Mouse (Mus musculus) forebrain, embryonic 13.5 days (tissue): Measurements from ENCODE around the gene Olfr1012. TPM values are rescaled to one million over a fixed set of nuclear protein-coding genes. Genes with fewer than 3 reads are reported as not detected.
"Not testable (repeated sequence)": the region's sequence is repeated elsewhere in the genome, so short reads cannot be mapped to it uniquely, and the experiment has no call there.

Source experiments
- ATAC-seq: fragments of 200-750 bp; cut with Nextera tagmentation; 2 replicates; pipeline ENCODE4 v1.8.0; 2017
- H3K27ac ChIP-seq: fragments of 300-500 bp; sonication (generic); 2 replicates; pipeline ENCODE4 v1.5.1; 2015; ENCODE audit warnings: inconsistent platforms, mild to moderate bottlenecking, moderate library complexity
- H3K27me3 ChIP-seq: fragments of 300-500 bp; sonication (generic); 2 replicates; pipeline ENCODE4 v1.6.1; 2015; ENCODE audit warnings: mild to moderate bottlenecking, inconsistent platforms
- H3K36me3 ChIP-seq: fragments of 300-500 bp; sonication (generic); 2 replicates; pipeline ENCODE4 v1.6.1; 2015; ENCODE audit warnings: mild to moderate bottlenecking, inconsistent platforms; ENCODE audit not compliant: poor library complexity, severe bottlenecking
- H3K4me1 ChIP-seq: fragments of 300-500 bp; sonication (generic); 2 replicates; pipeline ENCODE4 v1.6.1; 2015; ENCODE audit warnings: inconsistent platforms
- H3K4me2 ChIP-seq: fragments of 300-500 bp; sonication (generic); 2 replicates; pipeline ENCODE4 v1.6.1; 2015; ENCODE audit warnings: inconsistent platforms, mild to moderate bottlenecking, moderate library complexity
- H3K4me3 ChIP-seq: fragments of 300-500 bp; sonication (generic); 2 replicates; pipeline ENCODE4 v1.5.1; 2015; ENCODE audit warnings: mild to moderate bottlenecking, inconsistent platforms
- H3K9ac ChIP-seq: fragments of 300-500 bp; sonication (generic); 2 replicates; pipeline ENCODE4 v1.6.1; 2015; ENCODE audit warnings: mild to moderate bottlenecking, inconsistent platforms
- H3K9me3 ChIP-seq: fragments of 300-500 bp; sonication (generic); replicated peaks from 2 replicates; pipeline ENCODE4 v1.6.1; 2016; ENCODE audit warnings: inconsistent platforms
- WGBS: fragments of 180-500 bp; shearing (Covaris S2); methylation state at CpG from one replicate; pipeline ENCODE4 v1.1.7; 2015; 5-methylcytosine and 5-hydroxymethylcytosine counted together
- polyA plus RNA-seq: library from polyadenylated mRNA; unstranded; fragments of >200 nt; fragmentation: Nextera tagmentation; extraction: Ambion mirVana; gene quantifications from 2 replicates; pipeline ENCODE4 v1.2.1, GENCODE M21; 2015

Gene Olfr1012
- polyA plus RNA-seq, result not detected in 2 replicates

DNA sequence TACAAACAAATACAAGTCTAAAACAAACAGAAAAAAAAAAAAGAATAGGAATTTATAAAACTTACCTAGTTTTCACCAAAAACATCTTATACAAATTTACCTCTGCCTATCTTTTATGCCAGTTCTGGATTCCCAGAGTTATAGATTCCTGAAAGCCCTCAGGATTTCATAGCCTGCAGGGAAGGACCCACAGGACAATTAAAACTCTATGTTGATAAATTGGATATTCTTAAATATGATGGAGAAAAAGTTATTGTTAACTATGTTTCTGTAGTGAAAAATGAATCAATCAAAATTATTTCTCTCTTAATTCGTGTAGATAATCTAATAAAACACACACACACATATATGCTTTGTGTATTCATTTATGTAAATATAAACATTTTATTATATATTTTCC lies at the start of gene Olfr1012:
Gene Olfr1012 (minus strand): TSS at position 101 of the 400 bp plus-strand sequence.
- Histone ChIP-seq H3K9me3 (no peaks in the 10 kb centered on the region), H3K4me1 (no peaks in the 10 kb centered on the region), H3K4me3 (no peak within 1 kb of the TSS), H3K36me3 (no peaks in the 10 kb centered on the region), H3K4me2 (no peak within 1 kb of the TSS), H3K27me3 (no peaks in the 10 kb centered on the region), H3K27ac (no peak within 1 kb of the TSS), H3K9ac (no peak within 1 kb of the TSS)
- ATAC-seq, result no peak
- 81% methylated on average over 1 of the region's 1 CpGs for WGBS

DNA sequence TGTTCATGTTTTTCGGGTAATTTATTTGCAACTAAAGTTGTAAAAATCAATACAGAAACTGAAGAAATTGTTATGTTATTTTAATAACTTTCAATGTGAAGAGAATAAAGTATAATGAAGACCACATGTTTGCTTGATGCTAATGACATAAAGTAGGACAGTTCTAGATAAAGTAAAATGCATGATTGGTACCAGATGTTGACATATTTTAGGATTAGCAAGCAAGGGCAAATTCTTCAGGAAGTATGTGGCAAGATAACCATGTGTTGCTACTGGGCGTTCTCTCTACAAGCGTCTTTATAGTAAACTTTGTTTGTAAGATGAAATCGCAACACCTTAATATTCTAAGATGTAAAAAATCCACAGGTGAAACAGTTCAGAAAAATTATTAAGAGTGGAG lies 41.9 kb upstream of the Olfr1012 start:
- 95% methylated on average over 4 of the region's 4 CpGs for WGBS
- H3K9ac ChIP-seq, result no peak overlapping the region

DNA sequence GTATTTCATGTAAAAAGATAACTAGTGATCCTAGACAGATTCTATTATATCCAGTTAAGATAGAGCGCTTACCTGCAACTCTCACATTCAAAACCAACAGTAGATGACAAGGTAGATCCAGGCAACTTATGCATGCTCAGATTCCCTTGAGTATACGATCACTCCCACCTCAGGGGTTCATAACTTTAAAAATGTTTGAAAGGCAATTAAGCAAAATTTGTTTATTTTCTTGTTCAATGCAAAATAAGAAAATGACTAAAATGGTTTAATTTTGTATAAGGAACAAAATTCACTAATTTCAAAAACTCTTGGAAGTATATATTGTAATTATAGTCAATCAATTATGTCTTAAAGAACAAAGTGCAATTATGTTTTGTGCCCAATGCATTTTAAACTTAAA lies 39.9 kb upstream of the Olfr1012 start, which contains the start of gene Olfr1016:
Gene Olfr1016 (minus strand): TSS at position 101 of the 400 bp plus-strand sequence.
- 94% methylated on average over 2 of the region's 2 CpGs for WGBS
- Histone ChIP-seq H3K4me1 (no peaks in the 10 kb centered on the region), H3K9ac (no peak within 1 kb of the TSS), H3K27ac (no peak within 1 kb of the TSS), H3K4me2 (no peak within 1 kb of the TSS), H3K4me3 (no peak within 1 kb of the TSS), H3K36me3 (no peaks in the 10 kb centered on the region), H3K9me3 (no peaks in the 10 kb centered on the region), H3K27me3 (no peaks in the 10 kb centered on the region)
- no peak for ATAC-seq

More for the DNA sequence above, 41.9 kb upstream of the Olfr1012 start:
- H3K9me3 ChIP-seq, result no peaks in the 10 kb centered on the region
- H3K27ac ChIP-seq, result no peak overlapping the region
- H3K27me3 ChIP-seq, result no peaks in the 10 kb centered on the region
- H3K4me1 ChIP-seq, result no peaks in the 10 kb centered on the region
- no peak overlapping the region for H3K4me3 ChIP-seq
- no peak for ATAC-seq
- no peak overlapping the region for H3K4me2 ChIP-seq
- no peaks in the 10 kb centered on the region for H3K36me3 ChIP-seq

DNA sequence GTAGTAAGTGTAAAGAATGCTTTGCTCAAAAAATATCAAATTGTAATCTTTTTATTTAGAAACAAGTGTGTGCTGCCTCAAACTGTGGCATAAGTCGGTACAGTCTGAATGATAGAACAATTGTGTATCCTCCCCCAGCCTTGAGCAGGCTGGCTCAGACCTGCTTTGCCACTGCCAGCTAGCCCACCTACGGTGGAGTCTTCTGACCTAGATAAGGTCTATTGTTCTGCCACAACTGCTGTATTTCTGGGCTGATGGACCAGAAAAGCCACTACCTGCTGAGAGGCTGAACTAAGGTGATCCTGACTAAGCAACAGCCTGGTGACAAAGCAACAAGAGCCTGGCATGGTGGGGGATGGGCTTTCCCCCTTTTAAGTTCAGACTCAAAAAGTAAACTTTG lies 29.8 kb upstream of the Olfr1012 start:
- H3K27ac ChIP-seq, result no peak overlapping the region
- H3K27me3 ChIP-seq, result no peaks in the 10 kb centered on the region
- no peak overlapping the region for H3K9ac ChIP-seq
- no peak overlapping the region for H3K4me2 ChIP-seq
- H3K4me1 ChIP-seq, result no peaks in the 10 kb centered on the region
- H3K4me3 ChIP-seq, result no peak overlapping the region
- H3K36me3 ChIP-seq, result no peaks in the 10 kb centered on the region
- ATAC-seq, result peak; percentile 53; the same call in 1 of the 2 replicates
- no peaks in the 10 kb centered on the region for H3K9me3 ChIP-seq
- 14% methylated on average over 2 of the region's 2 CpGs for WGBS

DNA sequence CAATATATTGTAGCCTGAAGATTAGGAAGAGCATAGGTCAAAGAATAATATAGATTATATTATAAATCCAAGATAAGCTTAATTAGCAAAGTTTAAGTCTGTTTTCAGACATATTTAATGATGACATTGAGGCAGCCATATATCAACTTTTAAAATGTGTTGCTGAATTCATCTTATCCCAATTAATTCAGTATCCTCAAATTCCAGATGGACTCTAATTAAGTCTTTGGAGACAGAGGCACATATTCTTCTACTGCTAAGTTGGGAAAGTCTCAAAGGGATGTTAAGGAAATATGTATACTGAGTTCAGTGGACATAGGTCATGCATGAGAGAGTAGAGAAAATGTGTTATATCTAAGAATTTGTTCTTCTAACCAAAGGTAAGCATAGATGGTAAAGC lies 19.2 kb upstream of the Olfr1012 start, which contains the start of gene Olfr1015:
Gene Olfr1015 (plus strand): TSS at position 301 of the 400 bp plus-strand sequence.
- Histone ChIP-seq H3K27ac (no peak within 1 kb of the TSS), H3K9me3 (no peaks in the 10 kb centered on the region), H3K4me3 (no peak within 1 kb of the TSS), H3K4me2 (no peak within 1 kb of the TSS), H3K9ac (no peak within 1 kb of the TSS), H3K4me1 (no peaks in the 10 kb centered on the region), H3K27me3 (no peaks in the 10 kb centered on the region), H3K36me3 (no peaks in the 10 kb centered on the region)
- no peak for ATAC-seq

DNA sequence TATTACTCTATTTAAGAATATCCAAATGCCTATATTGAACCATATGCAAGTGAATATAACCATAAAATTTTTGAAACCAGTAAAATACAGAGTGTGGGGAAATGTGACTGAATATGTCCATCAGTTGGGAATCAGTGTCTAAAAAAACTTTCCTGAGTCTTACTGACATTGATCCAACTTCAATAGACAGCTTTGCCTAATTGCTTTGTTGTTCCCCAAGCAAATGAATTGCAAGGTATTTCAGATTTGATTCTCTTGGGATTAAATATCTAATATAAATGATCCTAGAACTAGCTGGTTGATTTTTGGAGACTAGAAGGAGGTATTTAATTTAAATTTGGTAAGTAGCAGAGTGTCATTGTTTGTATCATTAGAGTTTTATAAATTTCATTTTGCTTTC lies 9.8 kb upstream of the Olfr1012 start, which contains the start of gene Olfr1014:
Gene Olfr1014 (plus strand): TSS at position 301 of the 400 bp plus-strand sequence.
- Histone ChIP-seq H3K9me3 (no peaks in the 10 kb centered on the region), H3K4me3 (no peak within 1 kb of the TSS), H3K4me1 (no peaks in the 10 kb centered on the region), H3K27me3 (no peaks in the 10 kb centered on the region), H3K9ac (no peak within 1 kb of the TSS), H3K27ac (no peak within 1 kb of the TSS), H3K4me2 (no peak within 1 kb of the TSS), H3K36me3 (no peaks in the 10 kb centered on the region)
- ATAC-seq, result no peak

DNA sequence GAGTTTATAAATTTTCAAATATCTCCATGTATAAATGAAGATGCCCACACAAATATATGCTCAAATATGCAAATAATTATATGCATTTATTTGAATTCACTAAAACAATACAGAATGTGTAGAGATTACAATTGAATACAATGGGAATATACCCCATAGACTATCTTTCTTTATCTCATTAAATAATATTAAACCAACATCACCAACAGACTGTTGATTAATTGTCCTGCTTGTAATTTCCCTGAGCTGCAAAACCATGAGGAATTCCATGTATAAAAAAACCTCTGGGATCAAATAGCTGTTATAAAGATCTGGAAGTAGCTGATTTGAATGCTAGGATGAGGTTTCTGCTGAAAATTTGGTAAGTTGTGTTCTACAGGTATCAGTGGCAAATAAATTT lies 4.2 kb upstream of the Olfr1012 start, which contains the start of gene Olfr1013:
Gene Olfr1013 (plus strand): TSS at position 301 of the 400 bp plus-strand sequence.
- Histone ChIP-seq H3K4me2 (no peak within 1 kb of the TSS), H3K36me3 (no peaks in the 10 kb centered on the region), H3K9me3 (no peaks in the 10 kb centered on the region), H3K9ac (no peak within 1 kb of the TSS), H3K27me3 (no peaks in the 10 kb centered on the region), H3K27ac (no peak within 1 kb of the TSS), H3K4me1 (no peaks in the 10 kb centered on the region), H3K4me3 (no peak within 1 kb of the TSS)
- no peak for ATAC-seq

DNA sequence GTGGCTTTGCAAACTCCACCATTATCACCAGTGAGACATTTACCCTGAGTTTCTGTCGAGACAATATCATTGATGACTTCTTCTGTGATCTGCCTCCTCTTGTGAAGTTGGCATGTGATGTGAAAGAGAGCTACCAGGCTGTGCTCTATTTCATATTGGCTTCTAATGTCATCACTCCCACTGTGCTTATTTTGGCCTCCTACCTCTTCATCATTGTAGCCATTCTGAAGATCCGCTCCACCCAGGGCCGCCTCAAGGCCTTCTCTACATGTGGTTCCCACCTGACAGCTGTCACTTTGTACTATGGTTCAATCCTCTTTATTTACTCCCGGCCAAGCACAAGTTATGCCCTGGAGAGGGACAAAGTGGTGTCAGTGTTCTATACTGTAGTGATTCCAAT lies 8.7 kb downstream of the Olfr1012 start:
- Histone ChIP-seq H3K4me2 (no peak overlapping the region), H3K9ac (no peak overlapping the region), H3K4me1 (no peaks in the 10 kb centered on the region), H3K36me3 (no peaks in the 10 kb centered on the region), H3K9me3 (no peaks in the 10 kb centered on the region), H3K27me3 (no peaks in the 10 kb centered on the region), H3K27ac (no peak overlapping the region), H3K4me3 (no peak overlapping the region)
- WGBS, result 81% methylated on average over 4 of the region's 4 CpGs
- ATAC-seq, result no peak

DNA sequence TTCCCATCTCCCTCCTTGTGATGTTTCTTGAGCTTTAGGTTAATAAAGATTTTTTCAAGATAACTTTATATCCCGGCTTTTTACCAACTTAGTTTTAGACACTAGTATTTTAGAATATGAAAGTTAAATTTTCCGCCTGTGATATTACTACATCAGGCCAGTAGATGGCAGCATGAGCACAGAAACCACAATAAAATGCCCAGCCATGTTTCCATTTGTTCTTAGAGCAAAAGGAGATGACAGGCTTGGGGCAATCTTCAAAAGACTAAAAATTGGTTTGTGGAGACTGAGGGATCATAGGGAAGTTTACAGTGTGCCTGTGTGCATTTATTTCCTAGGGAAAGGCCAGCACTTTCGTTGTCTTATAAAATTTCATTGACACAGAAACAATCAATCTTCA lies 36.8 kb downstream of the Olfr1012 start:
- WGBS, result 12% methylated on average over 3 of the region's 3 CpGs
- no peaks in the 10 kb centered on the region for H3K9me3 ChIP-seq
- H3K9ac ChIP-seq, result no peak overlapping the region
- no peak overlapping the region for H3K4me3 ChIP-seq
- ATAC-seq, result peak; percentile 57; the same call in 1 of the 2 replicates
- H3K4me1 ChIP-seq, result no peaks in the 10 kb centered on the region
- H3K4me2 ChIP-seq, result no peak overlapping the region
- H3K27me3 ChIP-seq, result no peaks in the 10 kb centered on the region
- H3K36me3 ChIP-seq, result no peaks in the 10 kb centered on the region
- no peak overlapping the region for H3K27ac ChIP-seq

DNA sequence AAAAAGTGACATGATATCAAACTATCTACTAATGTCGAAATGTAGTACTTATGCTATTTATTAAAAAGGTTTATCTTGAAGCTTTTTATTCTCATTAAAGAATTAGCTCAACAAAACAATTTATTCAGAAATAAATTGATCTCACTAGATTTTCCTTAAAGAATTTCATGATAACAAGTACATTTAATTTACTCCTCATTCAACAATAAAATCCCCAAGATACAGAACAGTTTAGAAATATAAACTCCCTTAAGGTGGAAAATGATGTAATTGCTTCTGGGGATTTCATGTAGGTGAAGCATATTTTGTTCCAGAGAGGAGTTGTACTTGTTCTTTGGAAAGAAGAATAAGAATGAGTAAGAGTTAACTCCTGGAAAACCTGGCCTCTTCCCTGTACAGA lies 47.4 kb downstream of the Olfr1012 start, which contains the start of gene Olfr1009:
Gene Olfr1009 (plus strand): TSS at position 301 of the 400 bp plus-strand sequence.
- Histone ChIP-seq H3K9ac (no peak within 1 kb of the TSS), H3K4me1 (no peaks in the 10 kb centered on the region), H3K4me2 (no peak within 1 kb of the TSS), H3K4me3 (no peak within 1 kb of the TSS), H3K27me3 (no peaks in the 10 kb centered on the region), H3K9me3 (no peaks in the 10 kb centered on the region), H3K36me3 (no peaks in the 10 kb centered on the region), H3K27ac (no peak within 1 kb of the TSS)
- no peak for ATAC-seq
- WGBS, result 92% methylated on average over 1 of the region's 1 CpGs

DNA sequence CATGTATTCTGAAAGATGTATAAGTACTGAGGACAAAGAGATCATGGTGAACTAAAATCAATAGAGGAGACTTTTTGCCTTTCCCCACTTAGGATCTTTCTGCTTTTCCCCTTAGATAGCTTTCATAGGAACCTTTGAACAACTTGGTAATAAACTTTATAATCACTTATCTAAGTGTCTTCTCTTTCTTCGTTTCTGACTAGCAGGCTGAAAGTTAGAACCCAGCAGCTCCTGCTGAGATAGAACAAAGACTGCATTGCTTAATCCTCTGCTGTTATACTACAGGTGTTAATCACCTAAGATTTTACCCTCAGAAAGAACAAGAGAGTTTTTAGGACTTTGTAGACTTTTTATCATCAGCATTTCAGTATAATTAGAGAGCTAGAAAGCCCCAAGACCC lies 51.4 kb downstream of the Olfr1012 start:
- ATAC-seq, result no peak
- no peaks in the 10 kb centered on the region for H3K4me1 ChIP-seq
- H3K27ac ChIP-seq, result no peak overlapping the region
- no peak overlapping the region for H3K9ac ChIP-seq
- H3K36me3 ChIP-seq, result no peaks in the 10 kb centered on the region
- H3K9me3 ChIP-seq, result no peaks in the 10 kb centered on the region
- no peak overlapping the region for H3K4me2 ChIP-seq
- H3K27me3 ChIP-seq, result no peaks in the 10 kb centered on the region
- 23% methylated on average over 1 of the region's 1 CpGs for WGBS
- H3K4me3 ChIP-seq, result no peak overlapping the region

DNA sequence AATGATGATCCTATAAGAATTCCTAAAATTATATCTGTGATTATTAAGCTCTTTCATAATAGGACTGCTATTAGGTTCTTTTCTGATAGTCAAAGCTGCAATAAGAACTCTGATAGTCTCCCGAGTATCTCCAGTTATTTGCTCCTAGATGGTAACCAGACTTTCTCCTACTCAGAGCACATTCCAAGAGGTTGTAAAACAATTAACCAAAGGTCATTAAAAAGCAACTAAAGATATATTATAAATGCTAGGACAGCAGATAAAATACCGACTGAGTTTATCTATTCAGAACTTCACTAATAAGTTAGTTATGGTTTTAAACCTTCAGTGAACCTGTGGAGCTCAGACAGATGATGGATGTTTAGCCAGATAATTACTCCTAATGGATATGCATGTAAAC lies 51.9 kb downstream of the Olfr1012 start:
- H3K27me3 ChIP-seq, ATAC-seq, H3K27ac ChIP-seq, H3K4me2 ChIP-seq, H3K9me3 ChIP-seq, H3K4me1 ChIP-seq, H3K36me3 ChIP-seq, H3K4me3 ChIP-seq, H3K9ac ChIP-seq: not testable (repeated sequence)
- 80% methylated on average over 2 of the region's 2 CpGs for WGBS
